Mouse (Mus musculus) thymus, adult 2 months (tissue): ENCODE results near the gene Vamp3. TPM values are rescaled to one million over a fixed set of nuclear protein-coding genes. Genes with fewer than 3 reads are reported as not detected.

Experiments
- DNase-seq: peaks from one replicate; pipeline ENCODE4 v3.0.0; 2021
- H3K27ac ChIP-seq: fragments of 200-500 bp; 2 replicates; pipeline ENCODE4 v1.5.1; 2012; ENCODE audit warnings: low read length, control low read depth; ENCODE audit not compliant: control insufficient read depth, insufficient read depth
- H3K27me3 ChIP-seq: fragments of 200-500 bp; 2 replicates; pipeline ENCODE4 v1.6.1; 2012; ENCODE audit warnings: mild to moderate bottlenecking, low read length, moderate library complexity, mixed read lengths; ENCODE audit not compliant: control insufficient read depth, insufficient read depth
- H3K36me3 ChIP-seq: fragments of 200-500 bp; 2 replicates; pipeline ENCODE4 v1.6.1; 2012; ENCODE audit warnings: mild to moderate bottlenecking, low read length, moderate library complexity; ENCODE audit not compliant: control insufficient read depth, insufficient read depth
- H3K4me1 ChIP-seq: fragments of 200-500 bp; replicated peaks from 2 replicates; pipeline ENCODE4 v1.6.1; 2012; ENCODE audit warnings: low read length; ENCODE audit not compliant: control insufficient read depth, insufficient read depth
- H3K4me3 ChIP-seq: fragments of 200-500 bp; 2 replicates; pipeline ENCODE4 v1.5.1; 2012; ENCODE audit warnings: mild to moderate bottlenecking, low read length, control low read depth, moderate library complexity; ENCODE audit not compliant: control insufficient read depth, insufficient read depth
- CTCF ChIP-seq: fragments of 200-500 bp; IDR thresholded peaks from 2 replicates; pipeline ENCODE4 v1.5.1; 2012; ENCODE audit warnings: mild to moderate bottlenecking, control low read depth, low read length, moderate library complexity, borderline replicate concordance; ENCODE audit not compliant: control insufficient read depth, poor library complexity, insufficient read depth; ENCODE audit errors: extremely low read depth
- POLR2A ChIP-seq: fragments of 200-500 bp; IDR thresholded peaks from 2 replicates; pipeline ENCODE4 v1.6.1; 2012; ENCODE audit warnings: mild to moderate bottlenecking, low read length, control low read depth, moderate library complexity; ENCODE audit not compliant: control insufficient read depth, poor library complexity, insufficient read depth; ENCODE audit errors: extremely low read depth
- WGBS: fragments of 180-500 bp; shearing (Covaris S2); methylation state at CpG from one replicate; pipeline ENCODE4 v1.1.7; 2018; 5-methylcytosine and 5-hydroxymethylcytosine counted together
- polyA plus RNA-seq: library from polyadenylated mRNA; depleted of rRNA; stranded (reverse); fragments of >200 nt; gene quantifications from 2 replicates; pipeline ENCODE4 v1.2.3, GENCODE M21; 2012

Gene Vamp3
- polyA plus RNA-seq, 1 experiment = 30.9 TPM

DNA sequence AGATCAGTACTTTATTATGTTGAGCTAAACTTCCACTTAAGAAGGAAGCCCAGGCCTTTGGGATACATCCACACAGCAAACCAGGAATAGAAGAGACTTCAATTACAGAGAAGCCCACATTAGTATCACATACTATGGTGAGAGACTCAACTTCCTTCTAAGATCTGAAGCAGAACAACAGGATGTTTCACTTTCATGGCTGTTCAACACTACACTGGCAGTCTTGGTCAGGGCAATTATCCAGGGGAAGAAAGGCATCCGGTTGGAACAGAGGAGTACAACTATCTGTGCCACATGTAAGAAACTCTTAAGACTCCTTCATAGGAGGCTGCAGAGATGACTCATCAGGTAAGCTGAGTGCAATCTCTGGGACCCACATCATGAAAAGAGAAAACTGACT, 6.6 kb downstream of the Vamp3 start:
- no peak overlapping the region for H3K4me3 ChIP-seq
- 59% methylated on average over 1 of the region's 1 CpGs for WGBS
- H3K27ac ChIP-seq = no peak overlapping the region
- peaks cover 10% of the 10 kb centered on the region for H3K36me3 ChIP-seq
- H3K27me3 ChIP-seq = no peaks in the 10 kb centered on the region
- no peak for DNase-seq
- TF ChIP-seq CTCF (no peak), POLR2A (no peak)
- H3K4me1 ChIP-seq = no peaks in the 10 kb centered on the region

DNA sequence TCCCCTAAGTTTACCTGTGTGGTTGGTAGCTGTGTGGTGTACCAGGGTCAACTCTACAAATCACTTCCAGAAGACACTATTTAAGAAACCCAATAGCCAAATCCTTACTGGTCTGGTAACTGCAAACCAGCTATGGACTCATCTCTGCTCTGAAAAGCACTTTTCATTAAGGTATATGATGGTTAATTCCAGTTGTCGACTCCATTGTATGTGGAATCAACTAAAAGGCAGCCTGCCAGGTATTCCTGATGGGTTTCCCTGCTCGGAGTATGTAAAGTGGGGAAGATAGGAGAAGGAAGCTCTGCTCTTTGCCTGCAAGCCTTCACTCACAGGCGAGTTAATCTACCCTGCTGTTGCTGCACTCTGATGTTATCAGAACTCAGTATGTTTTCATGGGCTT, 11.2 kb downstream of the Vamp3 start:
- Histone ChIP-seq H3K4me1 (peaks cover 7% of the 10 kb centered on the region), H3K36me3 (peaks cover 10% of the 10 kb centered on the region), H3K4me3 (no peak overlapping the region), H3K27ac (no peak overlapping the region), H3K27me3 (peaks cover 6% of the 10 kb centered on the region; the same call in 1 of the 2 replicates)
- no peak for DNase-seq
- TF ChIP-seq CTCF (no peak), POLR2A (no peak)
- 93% methylated on average over 3 of the region's 3 CpGs for WGBS

- DNase-seq = no peak
- peaks cover 6% of the 10 kb centered on the region; the same call in 1 of the 2 replicates for H3K27me3 ChIP-seq
- no peak for TF ChIP-seq CTCF
- TF ChIP-seq POLR2A = 0 out of 2 replicates have a peak, but pooled peaks have one; percentile 5
- H3K4me1 ChIP-seq = peaks cover 7% of the 10 kb centered on the region
- 6% methylated on average over 21 of the region's 21 CpGs for WGBS
- H3K4me3 ChIP-seq = peak overlapping the region; percentile 54
- H3K27ac ChIP-seq = no peak overlapping the region
- H3K36me3 ChIP-seq = peaks cover 4% of the 10 kb centered on the region; the same call in 1 of the 2 replicates
These were observed 12.7 kb downstream of the Vamp3 start for GRCm38 (mm10) chr4:151044944-151045570.

GRCm38 (mm10) chr4:151044037-151044943, 13.5 kb downstream of the Vamp3 start, which contains the start of gene Per3:
Per3 (minus strand) TSS chr4:151044665.
- 1% methylated on average over 72 of the region's 79 CpGs for WGBS
- Histone ChIP-seq H3K27ac (no peak within 1 kb of the TSS), H3K27me3 (peaks cover 6% of the 10 kb centered on the region; the same call in 1 of the 2 replicates), H3K36me3 (peaks cover 4% of the 10 kb centered on the region; the same call in 1 of the 2 replicates), H3K4me3 (peak within 1 kb of the TSS; percentile 54), H3K4me1 (peaks cover 7% of the 10 kb centered on the region)
- no peak for TF ChIP-seq CTCF
- 0 out of 2 replicates have a peak, but pooled peaks have one; percentile 12 for TF ChIP-seq POLR2A
- peak; percentile 93 for DNase-seq

DNA sequence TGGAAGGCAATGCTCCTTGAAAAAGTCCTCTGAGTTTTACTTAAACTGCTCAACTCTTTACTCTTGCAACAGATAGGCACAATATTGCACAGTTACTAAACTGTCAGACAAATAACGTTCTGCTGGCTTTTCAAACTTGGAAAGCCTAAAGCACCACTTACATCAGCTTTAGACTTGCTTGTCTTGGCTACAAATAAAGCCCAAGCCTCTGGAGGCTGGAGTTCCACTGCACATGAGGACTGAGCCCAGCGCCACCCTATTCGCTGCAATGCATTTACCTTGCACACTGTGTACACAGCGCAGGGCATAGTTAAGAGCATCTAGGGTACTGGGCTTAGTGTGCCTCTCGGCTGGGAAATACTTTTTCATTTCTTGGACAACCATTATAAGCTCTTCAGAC, 14.5 kb downstream of the Vamp3 start:
- no peak overlapping the region for H3K27ac ChIP-seq
- no peaks in the 10 kb centered on the region for H3K36me3 ChIP-seq
- no peak overlapping the region for H3K4me3 ChIP-seq
- peaks cover 7% of the 10 kb centered on the region for H3K4me1 ChIP-seq
- DNase-seq = no peak
- WGBS = 73% methylated on average over 5 of the region's 5 CpGs
- no peak for TF ChIP-seq CTCF
- no peak for TF ChIP-seq POLR2A
- peaks cover 6% of the 10 kb centered on the region; the same call in 1 of the 2 replicates for H3K27me3 ChIP-seq

- Histone ChIP-seq H3K4me3 (no peak overlapping the region), H3K27ac (no peak overlapping the region), H3K36me3 (no peaks in the 10 kb centered on the region), H3K27me3 (peaks cover 6% of the 10 kb centered on the region; the same call in 1 of the 2 replicates), H3K4me1 (peaks cover 7% of the 10 kb centered on the region)
- no peak for DNase-seq
- TF ChIP-seq POLR2A (no peak), CTCF (no peak)
- 99% methylated on average over 5 of the region's 5 CpGs for WGBS
These were observed 16.3 kb downstream of the Vamp3 start for GRCm38 (mm10) chr4:151041506-151041905.
